Mouse (Mus musculus) liver, postnatal 0 days (tissue): ENCODE results near the gene Hist1h2bj.

Experiments
- CTCF ChIP-seq: sonication (generic); IDR thresholded peaks from 2 replicates; pipeline ENCODE4 v1.5.1; 2016; ENCODE audit warnings: antibody characterized with exemption, low read depth
- EP300 ChIP-seq: IDR thresholded peaks from 2 replicates; pipeline ENCODE4 v1.6.1; 2016; ENCODE audit warnings: antibody characterized with exemption, low read depth, mild to moderate bottlenecking

GRCm38 (mm10) chr13:21993957-21994738, 48.9 kb upstream of the Hist1h2bj start:
- TF ChIP-seq CTCF (no peak), EP300 (no peak)
